Mouse (Mus musculus) cerebellum, postnatal 10 days (tissue): ENCODE measurements around the gene Hsp90ab1.

Experiments used
- DNase-seq, 2 experiments: peaks; one replicate each; pipeline ENCODE4 v3.0.0; 2021; ENCODE audit warnings: mixed read lengths in 2 of 2

Hsp90ab1 gene

DNA sequence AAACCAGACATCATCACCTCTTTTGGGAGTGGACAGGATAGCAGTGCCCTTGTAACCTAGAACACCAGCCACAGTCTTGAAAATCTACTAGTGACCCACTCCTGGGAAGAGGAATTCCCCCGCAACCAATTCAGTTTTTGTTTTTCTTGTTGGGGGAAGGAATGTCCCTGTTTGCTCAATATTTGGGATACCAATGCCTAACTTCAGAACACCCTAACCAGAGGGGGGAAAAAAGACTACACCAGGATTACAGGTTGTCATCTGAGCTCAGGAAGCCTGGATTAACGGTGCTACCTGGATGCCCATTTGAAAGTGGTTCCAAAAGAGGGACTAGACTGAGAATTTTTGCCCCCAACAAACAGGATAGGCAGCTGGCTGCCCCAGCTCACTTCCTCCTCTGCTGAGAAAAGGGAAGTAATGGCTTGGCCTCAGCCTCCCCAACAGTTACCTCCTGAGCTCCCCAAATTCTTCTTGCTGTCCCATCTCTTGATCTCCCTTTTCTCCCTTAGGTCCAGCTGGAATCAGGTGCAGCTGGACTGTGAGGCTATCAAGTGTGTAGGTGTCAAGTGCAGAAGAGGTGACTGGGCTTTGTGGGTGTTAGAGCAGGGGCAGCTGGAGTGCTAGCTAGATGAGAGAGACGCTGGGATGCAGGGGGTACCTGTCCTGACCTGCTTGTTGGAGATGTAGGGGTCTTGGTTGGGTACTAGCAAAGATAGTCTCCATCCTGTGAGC, 16.4 kb downstream of the Hsp90ab1 start:
- DNase-seq: no peak

DNA sequence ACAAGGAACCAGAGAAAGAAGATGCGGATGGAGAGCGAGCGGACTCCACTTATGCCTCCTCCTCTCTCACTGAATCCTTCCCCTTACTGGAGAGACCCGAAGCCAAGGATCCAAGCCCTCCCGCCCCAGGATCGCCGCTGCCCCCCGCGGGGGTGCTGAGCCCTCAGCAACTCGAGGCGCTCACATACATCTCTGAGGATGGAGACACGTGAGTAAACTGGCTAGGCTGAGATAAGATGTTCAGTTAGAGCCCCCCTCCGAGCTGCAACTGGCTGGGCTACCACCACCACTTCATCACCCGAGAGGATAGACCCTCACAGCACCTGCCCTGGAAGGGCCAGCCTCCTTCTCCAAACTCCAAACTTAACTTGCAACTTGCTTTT, 17.0 kb downstream of the Hsp90ab1 start:
- DNase-seq: peak in 1 of 2 experiments; percentile 53

DNA sequence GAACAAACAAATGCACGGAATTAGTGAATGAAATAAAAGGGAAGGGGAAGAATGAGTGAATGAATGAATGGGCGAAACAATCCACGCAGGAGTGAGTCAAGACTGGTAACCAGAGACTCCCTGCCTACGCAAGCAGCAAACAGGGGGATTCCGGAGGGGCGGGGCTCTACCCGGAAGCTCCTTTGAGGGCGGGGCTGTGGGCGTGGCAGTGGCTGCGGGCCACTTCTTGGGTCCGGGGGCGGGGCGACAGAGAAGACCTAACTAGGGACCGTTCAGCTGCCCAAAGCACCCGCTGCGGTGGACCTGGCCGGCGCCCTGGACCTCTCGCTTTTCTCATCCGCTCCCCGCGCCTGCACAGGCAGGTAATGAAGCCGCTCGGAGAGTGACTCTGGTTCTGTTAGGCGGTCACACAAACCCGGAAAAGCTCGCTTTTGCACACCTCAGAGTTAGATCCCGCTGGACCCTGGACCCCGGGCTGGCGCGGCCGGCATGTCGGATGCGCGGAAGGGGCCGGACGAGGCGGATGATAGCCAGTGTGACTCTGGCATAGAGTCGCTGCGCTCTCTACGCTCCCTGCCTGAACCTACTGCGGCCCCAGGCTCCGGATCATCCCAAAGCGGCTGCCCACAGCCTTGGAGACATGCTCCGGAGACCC, 17.5 kb downstream of the Hsp90ab1 start, which contains the start of gene Nfkbie:
Nfkbie (plus strand) TSS at position 252 of the 655 bp plus-strand sequence.
- peak; percentile 98 to 99 for DNase-seq

DNA sequence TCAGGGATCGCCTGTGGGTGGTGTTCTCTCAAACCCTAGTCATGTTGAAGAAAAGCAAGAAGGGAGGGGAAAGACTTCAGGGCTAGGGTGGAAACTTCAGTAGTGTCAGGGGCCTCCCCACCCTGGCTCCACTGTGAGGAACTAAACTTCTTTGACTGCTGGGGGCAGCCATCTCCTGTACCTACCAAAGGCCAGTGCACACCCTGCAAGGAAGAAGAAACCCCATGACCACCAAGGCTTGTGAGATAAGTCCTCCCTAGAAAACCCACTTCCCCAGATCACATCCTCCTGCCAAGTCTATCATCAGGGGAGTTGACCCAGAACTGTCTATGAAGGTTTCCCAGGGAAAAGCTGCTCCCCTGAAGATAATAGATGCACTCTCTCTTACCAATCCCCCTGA, 18.7 kb downstream of the Hsp90ab1 start:
- DNase-seq: no peak

DNA sequence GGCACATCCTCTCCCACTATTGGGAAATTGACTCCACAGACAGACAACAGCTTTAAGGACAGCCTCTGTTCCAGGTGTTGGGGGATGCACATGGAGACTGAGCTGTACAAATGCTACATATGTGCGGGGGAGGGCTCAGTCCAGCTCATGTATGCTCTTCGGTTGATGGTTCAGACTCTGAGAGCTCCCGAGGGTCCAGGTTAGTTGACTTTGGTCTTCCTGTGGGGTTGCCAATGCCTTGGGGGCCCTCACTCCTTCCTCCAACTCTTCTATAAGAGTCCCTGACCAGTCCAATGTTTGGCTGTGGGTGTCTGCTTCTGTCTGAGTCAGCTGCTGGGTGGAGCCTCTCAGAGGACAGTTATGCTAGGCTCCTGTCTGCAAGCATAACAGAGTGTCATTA, 20.0 kb downstream of the Hsp90ab1 start:
- DNase-seq: no peak

DNA sequence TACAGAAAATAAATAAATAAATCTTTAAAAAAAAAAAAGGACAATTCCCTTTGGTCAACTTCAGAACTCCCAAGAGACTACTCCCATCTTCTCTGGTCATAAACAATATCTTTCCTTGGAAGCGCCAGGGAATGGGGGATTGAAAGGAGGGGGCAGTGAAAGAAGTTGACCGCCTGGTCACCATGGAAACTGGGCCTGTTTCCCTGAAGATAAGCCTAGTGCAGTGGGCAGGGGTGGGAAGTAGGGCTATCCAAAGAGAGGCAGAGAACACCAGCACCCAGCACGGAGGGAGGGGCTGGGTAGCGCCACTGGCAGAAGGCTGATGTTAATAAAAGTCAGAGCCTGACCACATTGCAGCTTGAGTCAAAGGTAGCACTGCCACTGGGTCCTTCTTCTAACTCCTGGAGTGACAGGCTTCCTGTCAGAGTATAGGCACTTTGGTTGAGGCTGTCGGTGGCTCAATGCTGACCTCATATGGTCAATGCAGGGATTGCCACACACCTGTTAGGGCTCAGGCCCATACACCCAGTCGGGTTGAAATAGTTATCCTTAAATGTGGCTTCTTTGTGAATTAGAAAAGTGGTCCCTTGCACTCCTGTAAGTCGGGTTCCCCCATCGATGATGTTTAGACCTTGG, 21.1 kb downstream of the Hsp90ab1 start:
- DNase-seq: peak; percentile 92 to 93

DNA sequence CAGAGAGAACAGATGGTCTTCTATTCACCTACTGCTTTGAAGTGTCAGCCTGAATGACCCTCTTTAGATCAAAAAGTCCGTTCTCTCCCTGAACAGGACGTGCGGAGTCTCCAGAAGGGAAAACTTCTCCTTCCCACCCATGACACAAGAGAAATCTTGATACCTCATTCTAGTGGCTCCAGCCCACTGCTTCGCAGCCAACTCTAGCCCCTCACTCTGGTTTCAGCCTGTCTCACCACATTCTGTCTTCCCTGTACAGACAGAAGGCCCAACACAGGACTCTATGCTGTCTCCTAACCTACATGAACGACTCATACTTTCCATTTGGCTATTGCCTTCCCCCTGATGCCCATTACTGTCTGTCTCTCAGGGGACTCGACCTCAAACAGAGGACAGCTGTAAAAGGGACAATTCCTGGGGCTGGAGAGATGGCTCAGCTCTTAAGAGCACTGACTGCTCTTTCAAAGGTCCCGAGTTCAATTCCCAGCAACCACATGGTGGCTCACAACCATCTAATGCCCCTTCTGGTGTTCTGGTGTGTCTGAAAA, 21.7 kb downstream of the Hsp90ab1 start:
- no peak for DNase-seq

DNA sequence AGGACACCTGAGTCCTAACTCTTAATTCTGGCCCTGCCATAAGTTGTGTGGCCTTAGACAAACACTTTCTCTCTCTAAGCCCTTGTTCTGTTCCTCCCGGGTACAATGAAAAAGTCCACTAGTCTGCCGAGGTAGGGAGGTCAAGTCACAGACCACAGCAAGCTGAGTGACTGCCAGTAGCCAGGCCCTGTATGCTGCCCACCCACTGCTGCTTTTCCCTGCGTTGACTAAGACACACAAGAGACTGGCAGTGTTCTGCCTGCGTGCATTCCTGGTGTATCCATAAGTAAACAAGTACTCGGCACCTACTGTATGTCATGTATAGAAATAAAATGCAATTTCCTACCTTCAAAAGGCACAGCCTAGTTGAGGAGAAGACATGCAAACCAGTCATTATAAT, 22.8 kb downstream of the Hsp90ab1 start:
- DNase-seq: peak; percentile 47 to 48

DNA sequence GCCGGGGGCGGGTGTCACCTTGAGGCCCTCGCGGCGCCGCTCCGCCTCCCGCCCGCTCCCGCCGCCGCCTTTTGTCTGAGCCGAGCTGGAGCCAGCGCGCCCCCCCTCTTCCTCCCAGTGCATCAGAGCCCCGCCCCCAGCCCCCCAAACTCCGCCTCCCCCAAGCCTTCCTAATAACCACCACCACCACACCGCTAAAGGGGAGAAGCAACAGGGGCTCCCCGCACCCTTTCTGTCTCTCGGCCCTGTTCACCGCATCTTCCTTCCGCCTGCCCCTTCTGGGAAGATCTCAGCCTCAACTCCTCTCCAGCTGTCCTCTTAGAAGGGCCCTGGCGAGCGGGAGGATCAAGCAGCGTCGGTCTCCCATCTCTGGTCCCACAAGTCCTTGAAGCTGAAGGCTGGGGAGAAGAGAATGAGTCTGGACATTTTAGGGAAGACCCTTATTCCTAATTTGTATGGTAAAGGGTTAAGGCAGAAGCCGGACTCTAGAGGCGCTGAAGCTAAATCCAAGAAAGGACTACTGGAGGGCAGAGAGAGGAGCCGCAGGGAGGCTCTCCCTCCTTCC, 23.4 kb downstream of the Hsp90ab1 start, which contains the start of gene Tmem151b:
Tmem151b (minus strand) TSS at position 61 of the 565 bp plus-strand sequence.
- peak; percentile 94 to 96 for DNase-seq

DNA sequence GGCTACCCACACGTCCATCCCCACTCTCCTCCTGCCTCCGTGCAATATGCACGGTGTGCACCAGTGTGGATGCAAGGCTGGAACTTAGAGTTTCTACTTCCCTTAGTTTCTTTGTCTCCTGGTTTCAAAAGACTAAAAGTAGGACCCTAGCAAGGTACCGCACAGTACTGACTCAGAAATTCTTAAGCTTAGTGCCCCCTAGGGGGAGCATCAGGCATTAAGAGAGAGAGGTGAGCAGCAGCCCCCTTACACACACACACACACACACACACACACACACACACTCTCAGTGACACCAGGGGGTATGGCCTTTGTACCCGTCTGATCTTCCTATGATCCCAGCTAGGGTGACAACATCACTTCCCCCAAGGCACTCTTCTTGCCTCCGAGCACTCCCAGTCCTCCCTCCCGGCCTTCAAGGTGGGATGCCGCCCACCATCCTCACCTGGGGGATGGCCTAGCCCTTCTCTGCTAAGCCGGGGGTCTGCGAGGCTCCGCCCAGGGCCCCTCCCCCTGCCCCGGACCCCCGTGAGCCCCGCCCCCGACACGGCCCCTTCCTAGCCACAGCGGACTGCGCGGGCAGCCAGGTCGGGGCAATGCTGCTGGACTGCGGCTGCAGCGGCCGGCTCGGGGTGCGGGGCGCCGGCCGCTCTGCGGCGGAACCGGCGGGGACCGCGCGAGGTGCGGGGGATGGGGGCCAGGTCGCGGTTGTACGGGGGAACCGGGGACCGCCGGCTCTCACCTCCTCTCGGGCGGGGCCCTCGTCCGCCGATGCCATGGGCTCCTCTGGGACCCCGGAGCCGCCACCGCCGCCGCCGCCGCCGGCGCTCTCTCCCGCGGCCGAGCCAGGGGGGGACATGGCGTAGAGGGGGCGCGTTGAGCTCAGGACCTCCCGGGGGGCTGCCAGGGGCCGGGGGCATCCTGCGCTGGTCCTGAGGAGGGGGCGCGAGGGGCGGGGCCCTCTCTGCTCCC, 24.2 kb downstream of the Hsp90ab1 start:
- peak; percentile 89 to 91 for DNase-seq

DNA sequence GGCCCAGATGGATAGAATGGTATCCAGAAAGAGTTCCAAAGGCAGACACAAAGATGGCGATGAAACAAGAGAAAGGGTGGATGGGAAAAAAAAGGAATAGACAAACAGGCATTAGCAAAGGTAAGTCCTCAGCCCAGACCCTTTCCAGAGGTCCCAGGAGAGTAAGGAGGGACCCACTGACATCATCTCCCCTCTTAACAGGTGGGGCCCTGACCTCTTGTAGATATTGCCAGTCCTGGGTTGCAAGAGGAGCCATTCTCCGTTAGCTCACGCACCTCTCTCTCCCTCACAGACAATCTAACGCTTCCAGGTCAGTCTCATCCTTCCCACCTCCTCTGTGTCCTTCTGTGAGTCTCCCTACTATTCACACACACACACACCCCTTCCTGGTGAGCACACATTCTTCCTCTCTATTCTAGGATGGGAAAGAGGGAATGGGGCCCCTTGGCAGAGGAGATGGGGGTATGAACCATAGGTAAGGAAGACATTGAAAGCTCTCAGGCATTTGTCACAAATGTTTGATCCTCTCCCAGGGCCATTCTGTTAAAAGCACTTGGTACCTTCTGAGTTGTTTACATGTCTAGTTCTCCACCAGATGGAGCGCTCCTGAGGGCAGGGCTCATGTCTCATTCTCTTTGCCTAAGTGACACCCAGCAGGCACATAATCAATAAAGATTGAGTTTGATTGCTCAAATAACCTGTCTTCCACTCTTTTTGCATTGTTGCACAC, 25.4 kb downstream of the Hsp90ab1 start:
- DNase-seq: peak; percentile 61 to 69

DNA sequence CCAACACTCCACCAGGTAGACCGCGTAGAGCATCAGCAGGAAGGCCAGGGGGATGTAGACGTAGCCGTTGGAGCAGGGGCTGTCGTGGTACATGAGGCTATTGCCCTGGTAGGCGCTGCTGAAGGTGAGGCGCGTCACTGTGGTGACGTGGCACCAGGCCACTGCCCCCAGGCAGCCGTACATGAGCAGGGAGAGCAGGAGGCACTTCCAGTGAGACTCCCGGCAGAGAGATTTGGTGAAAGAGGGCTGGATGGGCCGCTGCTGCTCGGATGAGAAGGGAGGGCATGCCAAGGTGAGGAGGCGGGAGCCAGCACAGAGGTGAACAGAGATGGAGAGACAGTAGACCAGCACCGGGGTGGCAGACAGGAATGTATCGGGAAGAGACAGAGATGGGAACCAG, 26.1 kb downstream of the Hsp90ab1 start:
- DNase-seq: peak; percentile 66 to 68

DNA sequence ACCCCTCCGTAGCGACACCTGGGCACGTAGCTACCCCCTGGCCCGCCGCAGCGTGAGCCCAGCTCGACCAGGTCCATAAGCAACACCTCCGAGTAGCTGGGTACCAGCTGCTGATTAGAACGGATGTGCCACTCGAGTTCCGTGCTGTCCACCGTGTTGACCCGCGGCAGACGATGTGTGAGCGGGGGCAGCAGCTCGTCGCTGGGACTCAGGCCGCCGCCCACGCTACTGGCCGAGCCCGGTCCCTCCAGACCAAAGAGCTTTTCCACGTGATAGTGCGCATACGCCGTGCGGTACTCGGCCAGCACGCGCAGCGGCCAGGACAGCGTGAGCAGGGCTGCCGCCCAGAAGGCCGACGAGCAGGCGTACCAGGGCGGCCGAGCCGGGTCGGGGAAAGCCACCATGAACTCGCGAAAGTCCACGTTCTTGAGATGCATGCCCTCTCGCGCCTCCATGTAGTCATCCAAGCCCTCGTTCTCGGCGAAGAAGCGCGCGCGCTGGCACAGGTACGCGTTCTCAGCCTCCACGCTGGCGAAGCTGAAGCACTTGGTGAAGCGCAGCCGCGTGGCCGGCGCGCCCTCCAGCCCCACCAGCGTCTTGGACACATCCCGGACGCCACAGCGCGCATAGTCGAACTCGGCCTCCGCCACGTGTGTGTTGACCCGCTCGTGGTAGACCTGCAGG, 27.7 kb downstream of the Hsp90ab1 start:
- DNase-seq: peak; percentile 71 to 77

DNA sequence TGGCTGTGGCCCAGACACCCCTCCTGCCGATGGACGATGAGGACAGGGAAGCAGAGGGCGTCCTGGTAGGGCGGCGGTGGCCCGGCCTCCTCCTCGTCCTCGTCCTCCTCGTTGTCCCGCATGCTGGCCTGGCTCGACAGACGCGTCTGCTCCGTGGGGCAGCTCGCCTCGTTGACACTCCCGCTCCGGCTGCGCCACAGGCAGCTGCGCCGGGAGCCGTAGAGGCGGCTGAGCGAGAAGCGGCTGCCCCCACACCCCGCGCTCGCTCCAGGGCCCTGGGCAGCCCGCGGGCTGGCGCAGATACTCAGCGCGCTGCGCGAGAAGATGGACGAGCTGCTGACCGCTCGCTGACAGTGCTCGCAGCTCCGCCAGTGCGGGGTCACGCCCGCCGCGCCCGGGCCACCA, 28.2 kb downstream of the Hsp90ab1 start:
- DNase-seq: peak; percentile 76 to 78

DNA sequence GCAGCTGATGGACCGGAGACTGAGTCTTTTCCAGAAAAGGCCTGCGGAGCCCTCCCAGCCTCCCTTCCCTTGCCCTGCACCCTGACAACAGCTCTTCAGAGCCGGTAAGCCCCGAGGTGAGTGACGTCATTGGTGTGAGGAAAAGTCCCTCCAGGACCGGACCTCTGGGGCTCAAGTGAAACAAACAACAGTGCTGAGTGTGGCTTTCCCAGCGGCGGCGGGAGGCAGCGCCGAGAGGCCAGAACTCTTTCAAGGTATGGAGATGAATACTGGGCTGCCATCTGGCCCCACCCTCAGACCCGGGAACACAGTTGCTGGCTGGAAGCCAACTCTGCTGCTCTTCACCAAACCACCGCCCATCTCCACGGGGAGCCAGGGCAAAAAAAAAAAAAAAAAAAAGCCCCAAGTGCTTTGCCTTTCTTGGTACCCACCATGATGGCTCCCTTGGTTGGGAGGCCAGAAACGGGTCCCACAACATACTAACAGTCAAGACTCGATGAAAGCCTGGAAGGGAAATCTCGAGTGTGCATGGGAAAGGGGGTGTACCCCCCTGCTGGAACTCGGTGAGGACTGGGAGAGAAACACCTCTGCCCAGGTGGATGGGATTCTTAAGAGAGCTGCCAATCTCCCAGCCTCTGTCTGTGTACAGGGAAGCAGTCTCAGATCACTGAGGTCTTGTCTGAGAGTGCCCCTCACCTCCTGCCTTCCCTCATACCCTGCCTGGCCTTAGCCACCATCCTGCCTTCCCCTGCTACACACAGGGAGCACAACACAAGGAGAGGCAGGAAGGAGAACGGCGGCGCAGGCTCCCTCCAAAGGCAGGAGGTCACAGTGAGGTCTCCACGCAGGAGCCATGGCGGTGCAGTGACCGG, 28.8 kb downstream of the Hsp90ab1 start:
- DNase-seq: peak; percentile 84

DNA sequence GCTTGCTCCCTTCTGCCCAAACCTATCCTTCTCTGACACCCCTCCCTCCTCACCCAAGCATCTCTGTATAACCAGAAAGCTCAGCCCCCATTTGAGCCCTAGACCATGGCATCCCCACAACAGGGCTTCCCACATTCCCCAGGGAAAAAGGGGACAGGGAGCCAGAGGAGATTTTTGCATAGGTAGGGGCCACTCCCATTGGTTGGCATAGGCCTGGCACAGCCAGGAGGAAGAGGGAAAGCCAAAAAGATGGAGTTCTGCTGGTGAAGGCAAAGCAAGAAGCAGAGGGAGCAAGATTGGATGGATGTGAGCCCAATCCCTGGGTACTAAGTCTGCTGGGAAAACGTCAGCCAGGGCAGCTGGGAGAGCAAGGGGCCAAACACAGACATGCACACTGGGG, 30.0 kb downstream of the Hsp90ab1 start:
- peak; percentile 64 to 71 for DNase-seq

DNA sequence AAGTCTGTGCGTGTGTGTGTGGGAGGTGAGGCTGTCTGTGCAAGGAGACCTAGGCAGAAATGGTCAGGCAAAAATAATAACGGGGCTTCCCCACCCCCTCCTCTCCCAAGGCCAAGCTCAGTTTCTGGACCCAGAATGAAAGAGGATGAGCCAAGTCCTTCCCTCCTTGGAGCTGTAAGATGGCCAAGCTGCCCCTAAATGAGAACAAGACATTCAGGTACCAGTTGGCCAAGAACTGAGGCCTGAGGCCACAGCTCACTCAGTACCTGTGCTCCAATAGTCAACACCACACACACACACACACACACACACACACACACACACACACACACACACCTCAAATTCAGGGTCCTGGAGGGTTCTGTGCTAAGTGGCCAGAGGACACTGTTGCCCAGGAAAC, 30.4 kb downstream of the Hsp90ab1 start:
- DNase-seq: peak; percentile 86 to 91

DNA sequence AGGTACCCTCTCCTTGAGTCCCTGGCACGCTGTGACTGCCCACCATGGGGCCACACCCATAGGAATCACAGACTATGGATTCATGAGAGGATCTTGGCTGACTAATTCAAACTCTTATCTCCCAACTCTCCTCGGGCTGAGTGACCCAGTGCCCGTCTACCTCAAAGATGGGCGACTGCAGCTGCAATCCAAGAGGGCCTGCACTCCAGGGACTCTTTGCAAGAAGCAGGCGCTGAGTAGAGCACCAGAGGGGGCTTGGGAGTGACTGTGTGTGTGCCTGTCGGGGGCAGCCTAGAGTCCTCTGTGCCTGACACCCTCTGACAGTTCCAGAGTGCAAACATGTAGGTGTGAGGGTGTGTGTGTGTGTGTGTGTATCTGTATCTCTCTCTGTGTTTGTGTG, 30.9 kb downstream of the Hsp90ab1 start:
- peak; percentile 50 to 51 for DNase-seq

DNA sequence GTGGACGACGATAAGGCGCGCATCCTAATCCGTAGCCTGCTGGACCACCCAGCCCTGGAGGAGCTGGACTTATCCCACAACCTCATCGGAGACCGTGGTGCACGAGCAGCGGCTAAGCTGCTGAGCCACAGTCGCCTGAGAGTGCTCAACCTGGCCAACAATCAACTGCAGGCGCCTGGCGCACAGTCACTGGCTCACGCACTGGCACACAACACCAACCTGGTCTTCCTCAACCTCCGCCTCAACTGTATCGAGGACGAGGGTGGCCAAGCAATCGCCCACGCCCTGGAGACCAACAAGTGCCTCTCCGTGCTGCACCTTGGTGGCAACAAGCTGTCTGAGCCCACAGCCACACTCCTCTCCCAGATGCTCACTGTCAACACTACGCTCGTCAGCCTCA, 33.4 kb downstream of the Hsp90ab1 start:
- DNase-seq: peak; percentile 54 to 59

DNA sequence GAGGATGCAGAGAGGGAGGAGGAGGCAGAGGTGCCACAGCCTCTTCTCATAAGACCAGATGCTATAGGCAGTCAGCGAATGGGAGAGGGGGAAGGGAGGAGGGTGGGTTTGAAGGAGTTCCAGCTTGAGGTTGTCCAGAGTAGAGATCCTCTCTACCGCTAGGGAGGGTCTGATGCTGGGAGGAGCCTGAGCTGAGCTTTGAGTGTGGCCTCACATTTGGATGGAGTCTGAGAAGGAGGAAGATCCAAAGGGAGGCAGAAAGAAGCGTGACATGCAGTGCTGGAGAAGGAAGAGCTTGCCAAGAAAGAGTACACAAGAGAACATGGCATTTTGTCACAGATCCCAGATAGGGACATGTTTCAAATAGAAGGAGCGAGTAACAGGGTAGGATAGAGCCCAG, 34.7 kb downstream of the Hsp90ab1 start:
- no peak for DNase-seq
